Mouse (Mus musculus) fat pad, adult 2 months (tissue): ENCODE measurements at regions not wholly inside any gene's neighbourhood (a gene's known extent, or its start where the extent isn't known, plus 50 kb on each side); places are given as distances from the start of the nearest gene placed in this dataset.
A peak's percentile ranks its signal among the peaks of the same experiment; 100 is the strongest.

Experiments used
- DNase-seq: peaks from one replicate; pipeline ENCODE4 v3.0.0-alpha.2; 2011; ENCODE audit warnings: low read depth, low spot score; ENCODE audit errors: extremely low read depth

DNA sequence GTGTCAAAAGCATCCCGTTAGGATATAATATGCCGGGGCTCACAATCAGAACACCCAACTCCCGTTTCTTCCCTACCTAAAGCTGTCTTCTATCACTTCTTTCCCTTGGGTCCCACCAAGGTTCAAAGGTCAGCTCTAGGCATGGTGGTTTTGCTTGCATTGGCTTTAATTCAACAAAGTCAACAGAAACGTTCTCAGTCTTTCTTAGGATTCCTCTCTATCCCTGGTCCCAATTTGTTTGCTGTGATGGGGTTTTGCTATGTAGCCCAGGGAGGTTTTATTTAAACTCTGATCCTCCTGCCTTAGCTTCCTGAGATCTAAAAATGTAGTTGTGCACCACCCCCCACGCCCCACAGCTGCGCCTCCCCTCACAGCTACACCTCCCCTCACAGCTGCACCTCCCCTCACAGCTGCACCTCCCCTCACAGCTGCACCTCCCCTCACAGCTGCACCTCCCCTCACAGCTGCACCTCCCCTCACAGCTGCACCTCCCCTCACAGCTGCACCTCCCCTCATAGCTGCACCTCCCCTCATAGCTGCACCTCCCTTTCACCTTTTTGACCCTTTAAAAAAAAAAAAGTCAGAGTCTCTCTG, 73.1 kb upstream of the Spred2 start:
- no peak for DNase-seq

DNA sequence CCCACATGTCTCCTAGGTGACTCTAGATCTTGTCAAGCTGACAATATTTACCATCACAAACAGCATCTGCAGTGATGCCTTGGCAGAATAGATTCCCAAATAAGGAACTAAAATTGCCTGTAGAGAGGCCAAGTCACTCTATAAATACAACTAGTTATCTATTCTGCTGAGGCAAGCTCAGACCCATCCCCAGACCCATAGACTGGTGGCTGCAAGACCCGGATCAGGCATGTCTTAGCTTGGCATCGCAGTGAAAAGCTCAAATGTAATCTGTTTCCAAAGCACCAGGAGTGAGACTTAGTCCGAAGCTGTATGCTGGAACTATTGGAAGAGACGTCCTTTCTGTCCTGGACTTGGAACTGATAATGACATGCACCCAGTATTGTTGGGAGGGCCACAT, 62.6 kb upstream of the Spred2 start:
- peak; percentile 63 for DNase-seq

DNA sequence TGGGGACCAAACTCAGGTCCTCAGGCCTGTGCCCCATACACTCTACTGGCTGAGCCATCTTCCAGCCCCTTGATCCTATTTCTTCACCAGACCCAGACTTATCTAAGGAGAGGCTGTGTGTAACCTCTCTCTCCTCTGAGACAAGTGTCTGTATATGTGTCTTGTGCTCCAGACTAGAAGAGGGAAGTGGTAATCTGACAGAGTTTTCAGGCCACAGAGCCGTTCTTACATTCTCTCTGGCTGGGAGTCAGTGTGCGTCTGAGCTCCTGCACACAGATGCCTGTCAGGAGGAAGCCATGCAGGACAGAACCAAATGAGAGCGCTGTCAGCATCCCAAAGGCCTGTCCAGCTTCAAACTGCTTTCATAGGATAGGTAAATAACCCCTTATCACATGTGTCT, 60.8 kb upstream of the Spred2 start:
- DNase-seq = no peak

DNA sequence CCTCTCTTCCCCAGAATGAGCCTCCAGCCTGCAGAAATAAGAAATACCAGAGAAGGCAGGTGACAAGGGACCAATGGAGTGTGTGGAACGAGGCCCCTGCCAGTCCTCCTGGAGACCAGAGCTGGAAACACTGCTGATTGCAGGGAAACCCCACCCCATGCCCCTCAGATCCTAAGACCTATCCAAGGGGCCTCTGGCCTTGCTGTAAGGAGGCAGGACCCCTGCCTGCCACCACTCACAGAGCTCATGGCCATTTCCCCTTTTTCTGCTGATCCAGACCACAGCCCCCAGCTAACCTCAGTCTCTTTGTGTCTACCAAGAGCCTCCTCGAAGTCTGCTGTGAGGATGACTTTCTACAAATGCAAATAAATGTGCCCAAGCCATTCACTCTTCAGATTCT, 57.9 kb upstream of the Spred2 start:
- DNase-seq = no peak

GRCm38 (mm10) chr11:19869671-19870070, 54.5 kb upstream of the Spred2 start:
- no peak for DNase-seq

- DNase-seq = no peak
These were observed 54.0 kb upstream of the Spred2 start for GRCm38 (mm10) chr11:19870136-19870535.

DNA sequence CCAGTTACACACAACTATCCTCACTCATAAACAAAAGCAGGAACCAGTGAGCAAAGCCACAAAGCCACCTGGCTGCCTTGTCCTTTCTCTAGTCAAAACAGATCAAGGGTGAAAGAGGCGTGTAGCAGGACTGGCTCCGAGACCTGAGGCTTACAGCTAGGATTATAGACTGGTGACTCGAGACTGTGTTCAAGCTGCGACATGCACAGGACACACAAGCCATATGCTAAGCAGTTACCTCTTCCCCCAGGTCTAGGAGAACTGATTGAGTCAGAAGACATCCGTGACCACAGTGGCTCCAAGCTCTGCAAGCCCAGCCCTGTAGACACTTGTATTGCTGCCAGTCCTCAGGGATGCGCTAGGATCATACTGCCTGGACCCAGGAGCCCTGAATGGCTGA, 50.4 kb upstream of the Spred2 start:
- DNase-seq = peak; percentile 99
